In genomic region chr10:125390011-125390410, GRCm38 (mm10) we compare ENCODE assay signal across 9 mouse cellular contexts. TPM values are rescaled to one million over a fixed set of nuclear protein-coding genes. Genes with fewer than 3 reads are reported as not detected.
A peak's percentile ranks its signal among the peaks of the same experiment; 100 is the strongest.
DNase-seq lines count a peak whose midpoint lies in the region; ATAC-seq and TF ChIP-seq lines count a peak whose summit lies in the region.
"Had no signal": no experiment of that assay in that cellular context is flagged by ENCODE, and none has a peak within 500 bp of the region (broad histone marks: within the 10 kb centered on the region; RNA-seq: fewer than 3 reads in every experiment).

No protein-coding gene starts in this region.

- TF ChIP-seq CTCF in layer of hippocampus, adult 2 months (conservative IDR thresholded peaks at IDR 0.05) = no peak

- H3K27ac ChIP-seq in layer of hippocampus, adult 2 months = peak overlapping the region; percentile 98
- no peak overlapping the region for H3K27ac ChIP-seq in forebrain, embryonic 11.5 days (ENCODE audit: low read depth, low read length)
- H3K27ac ChIP-seq in limb, embryonic 12.5 days = no peak overlapping the region
- H3K27ac ChIP-seq in neural tube, embryonic 13.5 days (replicated peaks) = peak overlapping the region; percentile 76; the same call in 1 of the 2 replicates

- 92% methylated on average over 6 of the region's 6 CpGs for WGBS in forebrain, embryonic 11.5 days
- WGBS in limb, embryonic 12.5 days = 87% methylated on average over 6 of the region's 6 CpGs
- 88% methylated on average over 6 of the region's 6 CpGs for WGBS in neural tube, embryonic 13.5 days

- H3K9ac ChIP-seq in forebrain, embryonic 11.5 days (ENCODE audit: low read length) = peak overlapping the region; percentile 73; the same call in 1 of the 2 replicates
- H3K9ac ChIP-seq in limb, embryonic 12.5 days (replicated peaks) = no peak overlapping the region
- peak overlapping the region; percentile 84 for H3K9ac ChIP-seq in neural tube, embryonic 13.5 days

- H3K4me3 ChIP-seq in layer of hippocampus, adult 2 months = peak overlapping the region; percentile 82
- H3K4me3 ChIP-seq in forebrain, embryonic 11.5 days (ENCODE audit: low read depth, low read length) = no peak overlapping the region; the same call in 1 of the 2 replicates
- H3K4me3 ChIP-seq in limb, embryonic 12.5 days (replicated peaks) = no peak overlapping the region
- peak overlapping the region; percentile 65 for H3K4me3 ChIP-seq in neural tube, embryonic 13.5 days

- peaks cover 3% of the 10 kb centered on the region; the same call in 1 of the 2 replicates for H3K4me1 ChIP-seq in forebrain, embryonic 11.5 days (replicated peaks; ENCODE audit: control insufficient read depth, insufficient read depth, low read length)
- peaks cover 21% of the 10 kb centered on the region for H3K4me1 ChIP-seq in limb, embryonic 12.5 days (replicated peaks)
- H3K4me1 ChIP-seq in neural tube, embryonic 13.5 days (replicated peaks) = peaks cover 11% of the 10 kb centered on the region

- peak overlapping the region; percentile 79 for H3K4me2 ChIP-seq in forebrain, embryonic 11.5 days (ENCODE audit: low read depth, low read length, severe bottlenecking)
- H3K4me2 ChIP-seq in limb, embryonic 12.5 days = peak overlapping the region; percentile 87
- H3K4me2 ChIP-seq in neural tube, embryonic 13.5 days = peak overlapping the region; percentile 77

- ATAC-seq in forebrain, embryonic 11.5 days (replicated peaks; ENCODE audit: low FRiP score) = no peak
- ATAC-seq in limb, embryonic 12.5 days (ENCODE audit: insufficient number of reproducible peaks, insufficient read depth, low FRiP score, low TSS enrichment, low read depth) = no peak
- no peak for ATAC-seq in neural tube, embryonic 13.5 days (ENCODE audit: low read depth)

- H3K27me3 ChIP-seq in forebrain, embryonic 11.5 days (ENCODE audit: control insufficient read depth, insufficient read depth, low read length) = no peaks in the 10 kb centered on the region
- peaks cover 6% of the 10 kb centered on the region; the same call in 1 of the 2 replicates for H3K27me3 ChIP-seq in limb, embryonic 12.5 days
- no peaks in the 10 kb centered on the region; the same call in 1 of the 2 replicates for H3K27me3 ChIP-seq in neural tube, embryonic 13.5 days

- DNase-seq in layer of hippocampus, adult 2 months (ENCODE audit: low spot score in 2 of 2) = no peak
- no peak for DNase-seq in layer of hippocampus, postnatal 36 days
- DNase-seq in forebrain, embryonic 11.5 days (ENCODE audit: low spot score) = no peak
- no peak for DNase-seq in cerebellum, postnatal 10 days
- no peak for DNase-seq in frontal cortex, postnatal 25 days (ENCODE audit: low spot score in 2 of 2)
- DNase-seq in lung, postnatal 25 days (ENCODE audit: low spot score) = no peak

- H3K36me3 ChIP-seq in forebrain, embryonic 11.5 days (ENCODE audit: control insufficient read depth, insufficient read depth, low read length) = no peaks in the 10 kb centered on the region
- H3K36me3 ChIP-seq in limb, embryonic 12.5 days = no peaks in the 10 kb centered on the region
- no peaks in the 10 kb centered on the region for H3K36me3 ChIP-seq in neural tube, embryonic 13.5 days

- no peaks in the 10 kb centered on the region for H3K9me3 ChIP-seq in forebrain, embryonic 11.5 days (ENCODE audit: control insufficient read depth, low read length)
- no peaks in the 10 kb centered on the region for H3K9me3 ChIP-seq in limb, embryonic 12.5 days
- no peaks in the 10 kb centered on the region for H3K9me3 ChIP-seq in neural tube, embryonic 13.5 days

RNA-seq across cellular contexts. Expression of gene Slc16a7, which starts 0.7 kb away (rescaled TPM):
- total RNA-seq in layer of hippocampus, adult 2 months (2021) = 10 to 100 TPM; 40.7 to 44.9 TPM
- total RNA-seq in layer of hippocampus, postnatal 36 days (2021) = 10 to 100 TPM; 40.7 to 46.9 TPM
- polyA plus RNA-seq in forebrain, embryonic 11.5 days (2014; fragmentation: Nextera tagmentation; extraction: Ambion mirVana) = 3.5 and 4.6 TPM in 2 replicates
- 5.2 and 5.9 TPM in 2 replicates for polyA plus RNA-seq in limb, embryonic 12.5 days (2016; fragmentation: Nextera tagmentation; extraction: Ambion mirVana)
- polyA plus RNA-seq in neural tube, embryonic 13.5 days (2015; fragmentation: Nextera tagmentation; extraction: Ambion mirVana) = 7.5 and 9.9 TPM in 2 replicates
- total RNA-seq: MEL had no signal

Comparison
In these comparisons a context has a peak if more than half of its experiments do, and no peak if none do; other contexts are left out.
1. H3K27ac ChIP-seq: peak in layer of hippocampus, adult 2 months (single experiment) and neural tube, embryonic 13.5 days (single experiment); none in forebrain, embryonic 11.5 days (single experiment) and limb, embryonic 12.5 days (single experiment).
2. H3K4me3 ChIP-seq: peak in layer of hippocampus, adult 2 months (single experiment) and neural tube, embryonic 13.5 days (single experiment); none in forebrain, embryonic 11.5 days (single experiment) and limb, embryonic 12.5 days (single experiment).
3. Peak in every context shown above with its lines, with median percentiles within 50 percentile points of each other: H3K4me2 ChIP-seq.